In genomic region chr19:44317391-44317790, GRCm38 (mm10) we compare ENCODE assay signal across 35 mouse cellular contexts. TPM values are rescaled to one million over a fixed set of nuclear protein-coding genes. Genes with fewer than 3 reads are reported as not detected.
DNase-seq lines count a peak whose midpoint lies in the region; ATAC-seq and TF ChIP-seq lines count a peak whose summit lies in the region.
"Had no signal": no experiment of that assay in that cellular context is flagged by ENCODE, and none has a peak within 500 bp of the region (broad histone marks: within the 10 kb centered on the region; RNA-seq: fewer than 3 reads in every experiment).

No protein-coding gene starts in this region.

- no peak overlapping the region for H3K27ac ChIP-seq in liver, embryonic 11.5 days (ENCODE audit: low read depth, low read length)
- no peak overlapping the region for H3K27ac ChIP-seq in liver, postnatal 0 days (ENCODE audit: low read depth)
- H3K27ac ChIP-seq in ES-Bruce4 (ENCODE audit: insufficient read depth, low read length), result peak overlapping the region; percentile 30; the same call in 1 of the 2 replicates
- no peak overlapping the region for H3K27ac ChIP-seq in stomach, postnatal 0 days (replicated peaks)
- H3K27ac ChIP-seq in lung, postnatal 0 days (ENCODE audit: low read length), result no peak overlapping the region
- H3K27ac ChIP-seq: embryonic facial prominence, embryonic 12.5 days; gastrocnemius, adult 2 months; heart, adult 2 months; heart, embryonic 15.5 days; hindbrain, embryonic 13.5 days; kidney, embryonic 15.5 days; layer of hippocampus, adult 2 months; left cerebral cortex, adult 2 months; limb, embryonic 13.5 days; liver, embryonic 12.5 days; macrophage; neural tube, embryonic 15.5 days had no signal

- DNase-seq in liver, embryonic 11.5 days (ENCODE audit: low spot score), result peak; percentile 25
- DNase-seq in liver, postnatal 0 days, result no peak
- peak; percentile 71 for DNase-seq in R1 (ENCODE audit: low read depth, low spot score)
- peak; percentile 9 for DNase-seq in stomach, postnatal 0 days (ENCODE audit: low spot score)
- no peak for DNase-seq in lung, postnatal 0 days (ENCODE audit: low spot score)
- DNase-seq in left cerebral cortex, postnatal 4 days, result no peak
- DNase-seq: adrenal gland, adult 8-10 months; cerebellum, adult 2 months; cerebellum, postnatal 25 days; gastrocnemius, adult 2 months; gastrocnemius, postnatal 36 days; heart, adult 2 months; heart, postnatal 36 days; kidney, adult 18-20 months; kidney, postnatal 36 days; lung, adult 18-20 months; lung, postnatal 10 days; midbrain, embryonic 14.5 days; right cerebral cortex, postnatal 25 days; thymus, postnatal 4 days had no signal

- no peak overlapping the region for H3K4me2 ChIP-seq in liver, embryonic 11.5 days
- no peak overlapping the region for H3K4me2 ChIP-seq in liver, postnatal 0 days (ENCODE audit: low read depth, low read length)
- no peak overlapping the region for H3K4me2 ChIP-seq in stomach, postnatal 0 days (replicated peaks; ENCODE audit: low read depth)
- H3K4me2 ChIP-seq in lung, postnatal 0 days (replicated peaks; ENCODE audit: low read depth, low read length), result no peak overlapping the region
- H3K4me2 ChIP-seq: embryonic facial prominence, embryonic 12.5 days; heart, embryonic 15.5 days; hindbrain, embryonic 13.5 days; kidney, embryonic 15.5 days; limb, embryonic 13.5 days; liver, embryonic 12.5 days; neural tube, embryonic 15.5 days had no signal

- no peaks in the 10 kb centered on the region for H3K9me3 ChIP-seq in liver, embryonic 11.5 days (ENCODE audit: control insufficient read depth, low read length)
- H3K9me3 ChIP-seq in liver, postnatal 0 days (ENCODE audit: low read length), result no peaks in the 10 kb centered on the region; the same call in 1 of the 2 replicates
- no peaks in the 10 kb centered on the region for H3K9me3 ChIP-seq in ES-Bruce4 (replicated peaks; ENCODE audit: control insufficient read depth, insufficient read depth, low read length, poor library complexity, severe bottlenecking)
- H3K9me3 ChIP-seq in stomach, postnatal 0 days (ENCODE audit: control insufficient read depth, low read length), result no peaks in the 10 kb centered on the region
- H3K9me3 ChIP-seq in lung, postnatal 0 days (ENCODE audit: low read length), result no peaks in the 10 kb centered on the region
- H3K9me3 ChIP-seq: embryonic facial prominence, embryonic 12.5 days; heart, embryonic 15.5 days; hindbrain, embryonic 13.5 days; neural tube, embryonic 15.5 days had no signal

- WGBS in liver, embryonic 11.5 days, result 66% methylated on average over 5 of the region's 5 CpGs
- 71% methylated on average over 5 of the region's 5 CpGs for WGBS in liver, postnatal 0 days (ENCODE audit: insufficient replicate concordance)
- 68% methylated on average over 5 of the region's 5 CpGs for WGBS in stomach, postnatal 0 days
- 84% methylated on average over 5 of the region's 5 CpGs for WGBS in lung, postnatal 0 days

- no peak overlapping the region for H3K9ac ChIP-seq in liver, embryonic 11.5 days (ENCODE audit: low read depth, low read length)
- H3K9ac ChIP-seq in liver, postnatal 0 days (replicated peaks), result no peak overlapping the region
- no peak overlapping the region for H3K9ac ChIP-seq in ES-Bruce4 (ENCODE audit: low read depth, poor library complexity, severe bottlenecking)
- H3K9ac ChIP-seq in stomach, postnatal 0 days (ENCODE audit: low read length), result no peak overlapping the region
- no peak overlapping the region for H3K9ac ChIP-seq in lung, postnatal 0 days (replicated peaks; ENCODE audit: low read depth)
- H3K9ac ChIP-seq: embryonic facial prominence, embryonic 12.5 days; heart, embryonic 15.5 days; hindbrain, embryonic 13.5 days; kidney, embryonic 15.5 days; limb, embryonic 13.5 days; liver, embryonic 12.5 days; neural tube, embryonic 15.5 days had no signal

- no peak overlapping the region for H3K4me3 ChIP-seq in liver, embryonic 11.5 days (ENCODE audit: low read depth, low read length)
- H3K4me3 ChIP-seq in liver, postnatal 0 days (ENCODE audit: low read depth, low read length), result no peak overlapping the region
- H3K4me3 ChIP-seq in ES-Bruce4 (ENCODE audit: low read depth, low read length), result no peak overlapping the region
- H3K4me3 ChIP-seq in stomach, postnatal 0 days (ENCODE audit: low read depth, low read length), result no peak overlapping the region
- H3K4me3 ChIP-seq in lung, postnatal 0 days (ENCODE audit: low read depth, low read length), result no peak overlapping the region
- H3K4me3 ChIP-seq: embryonic facial prominence, embryonic 12.5 days; gastrocnemius, adult 2 months; heart, adult 2 months; heart, embryonic 15.5 days; hindbrain, embryonic 13.5 days; kidney, embryonic 15.5 days; layer of hippocampus, adult 2 months; left cerebral cortex, adult 2 months; limb, embryonic 13.5 days; liver, embryonic 12.5 days; neural tube, embryonic 15.5 days had no signal

- peaks cover 4% of the 10 kb centered on the region for H3K4me1 ChIP-seq in liver, embryonic 11.5 days (replicated peaks; ENCODE audit: control insufficient read depth, insufficient read depth, low read length)
- H3K4me1 ChIP-seq in liver, postnatal 0 days (ENCODE audit: insufficient read depth), result peaks cover 9% of the 10 kb centered on the region
- peaks cover 4% of the 10 kb centered on the region for H3K4me1 ChIP-seq in ES-Bruce4 (ENCODE audit: control insufficient read depth, insufficient read depth, low read length)
- H3K4me1 ChIP-seq in stomach, postnatal 0 days (replicated peaks; ENCODE audit: control insufficient read depth, insufficient read depth), result no peaks in the 10 kb centered on the region
- H3K4me1 ChIP-seq in lung, postnatal 0 days (ENCODE audit: insufficient read depth, low read depth, low read length), result peaks cover 10% of the 10 kb centered on the region; the same call in 1 of the 2 replicates

- no peak for ATAC-seq in liver, embryonic 11.5 days (replicated peaks; ENCODE audit: low FRiP score)
- no peak for ATAC-seq in liver, postnatal 0 days
- ATAC-seq in stomach, postnatal 0 days (ENCODE audit: low FRiP score, low TSS enrichment), result no peak
- ATAC-seq in lung, postnatal 0 days, result no peak
- ATAC-seq: activated CD4-positive, CD25-positive, alpha-beta regulatory T cell, adult 4 months; forebrain, embryonic 16.5 days; inflammation-experienced regulatory T-cells, adult 6 months; liver, embryonic 12.5 days had no signal

- no peak for TF ChIP-seq CTCF in liver, postnatal 0 days (IDR thresholded peaks at IDR 0.05; ENCODE audit: low read depth)
- no peak for TF ChIP-seq CTCF in ES-Bruce4 (IDR thresholded peaks at IDR 0.05; ENCODE audit: low read depth, low read length)
- TF ChIP-seq CTCF in stomach, postnatal 0 days (IDR thresholded peaks at IDR 0.05; ENCODE audit: low read depth), result no peak
- TF ChIP-seq CTCF in lung, postnatal 0 days (IDR thresholded peaks at IDR 0.05), result no peak

- no peaks in the 10 kb centered on the region; the same call in 1 of the 2 replicates for H3K27me3 ChIP-seq in liver, embryonic 11.5 days (replicated peaks; ENCODE audit: control insufficient read depth, insufficient read depth, low read length)
- no peaks in the 10 kb centered on the region for H3K27me3 ChIP-seq in liver, postnatal 0 days (ENCODE audit: insufficient read depth, low read length)
- H3K27me3 ChIP-seq in ES-Bruce4 (ENCODE audit: control insufficient read depth, insufficient read depth, low read length, poor library complexity, severe bottlenecking), result no peaks in the 10 kb centered on the region
- no peaks in the 10 kb centered on the region for H3K27me3 ChIP-seq in stomach, postnatal 0 days (ENCODE audit: control insufficient read depth, insufficient read depth, low read length)
- H3K27me3 ChIP-seq in lung, postnatal 0 days (replicated peaks; ENCODE audit: insufficient read depth, low read length), result no peaks in the 10 kb centered on the region
- H3K27me3 ChIP-seq: embryonic facial prominence, embryonic 12.5 days; heart, embryonic 15.5 days; hindbrain, embryonic 13.5 days; kidney, embryonic 15.5 days; limb, embryonic 13.5 days; neural tube, embryonic 15.5 days had no signal

- intact Hi-C loops in left cerebral cortex, postnatal 4 days (cut with DNase I), result loop anchor here (10.0 kb wide), 1 partner anchor 87 kb away; the partner anchor contains the start of gene Scd1

- no peak for TF ChIP-seq POLR2A in ES-Bruce4 (IDR thresholded peaks at IDR 0.05; ENCODE audit: insufficient read depth, low read length)

- no peaks in the 10 kb centered on the region for H3K36me3 ChIP-seq in liver, embryonic 11.5 days (ENCODE audit: control insufficient read depth, insufficient read depth, low read length)
- H3K36me3 ChIP-seq in liver, postnatal 0 days (replicated peaks; ENCODE audit: insufficient read depth, low read length), result no peaks in the 10 kb centered on the region
- no peaks in the 10 kb centered on the region for H3K36me3 ChIP-seq in ES-Bruce4 (ENCODE audit: control insufficient read depth, insufficient read depth, low read length, poor library complexity, severe bottlenecking)
- no peaks in the 10 kb centered on the region for H3K36me3 ChIP-seq in stomach, postnatal 0 days (ENCODE audit: control insufficient read depth, insufficient read depth, low read length)
- H3K36me3 ChIP-seq in lung, postnatal 0 days (ENCODE audit: insufficient read depth, low read length), result no peaks in the 10 kb centered on the region
- H3K36me3 ChIP-seq: embryonic facial prominence, embryonic 12.5 days; heart, embryonic 15.5 days; hindbrain, embryonic 13.5 days; kidney, embryonic 15.5 days; limb, embryonic 13.5 days; liver, embryonic 12.5 days; neural tube, embryonic 15.5 days had no signal

- no peak for TF ChIP-seq EP300 in liver, postnatal 0 days (IDR thresholded peaks at IDR 0.05; ENCODE audit: low read depth)
- no peak for TF ChIP-seq EP300 in ES-Bruce4 (IDR thresholded peaks at IDR 0.05; ENCODE audit: insufficient read depth, low read depth, low read length)
- TF ChIP-seq EP300 in stomach, postnatal 0 days (optimal IDR thresholded peaks at IDR 0.05), result no peak
- no peak for TF ChIP-seq EP300 in lung, postnatal 0 days (IDR thresholded peaks at IDR 0.05)

RNA-seq across cellular contexts. Expression of gene Scd4, which starts 15.5 kb away (rescaled TPM):
- 0.06 and 0.16 TPM in 2 replicates for polyA plus RNA-seq in liver, embryonic 11.5 days (2014; fragmentation: Nextera tagmentation; extraction: Ambion mirVana)
- not detected in 2 replicates for polyA plus RNA-seq in liver, postnatal 0 days (2015; fragmentation: Nextera tagmentation; extraction: Ambion mirVana)
- 0.19 TPM in 1 of 2 replicates, not detected in the other for polyA plus RNA-seq in ES-Bruce4 (2011; ENCODE audit: insufficient read depth, insufficient read length, low read depth, missing spikeins)
- polyA plus RNA-seq in stomach, postnatal 0 days (2015; fragmentation: Nextera tagmentation; extraction: Ambion mirVana), result 0.08 TPM in 1 of 2 replicates, not detected in the other
- polyA plus RNA-seq in lung, postnatal 0 days (2015; fragmentation: Nextera tagmentation; extraction: Ambion mirVana), result 0.53 and 0.60 TPM in 2 replicates
- 1 to 10 TPM; 1.7 to 2.3 TPM for total RNA-seq in left cerebral cortex, postnatal 4 days (2021)
- total RNA-seq: monocyte, adult 5-6 weeks had no signal

RNA-seq across cellular contexts. Expression of gene Scd2, which starts 23.9 kb away (rescaled TPM):
- polyA plus RNA-seq in liver, embryonic 11.5 days (2014; fragmentation: Nextera tagmentation; extraction: Ambion mirVana), result 212 and 231 TPM in 2 replicates
- 5.9 and 6.2 TPM in 2 replicates for polyA plus RNA-seq in liver, postnatal 0 days (2015; fragmentation: Nextera tagmentation; extraction: Ambion mirVana)
- 329 and 359 TPM in 2 replicates for polyA plus RNA-seq in ES-Bruce4 (2011; ENCODE audit: insufficient read depth, insufficient read length, low read depth, missing spikeins)
- 29.5 and 34.0 TPM in 2 replicates for polyA plus RNA-seq in stomach, postnatal 0 days (2015; fragmentation: Nextera tagmentation; extraction: Ambion mirVana)
- polyA plus RNA-seq in lung, postnatal 0 days (2015; fragmentation: Nextera tagmentation; extraction: Ambion mirVana), result 99.3 and 118 TPM in 2 replicates
- 100 to 1,000 TPM; 554 to 565 TPM for total RNA-seq in left cerebral cortex, postnatal 4 days (2021)

Comparison
In these comparisons a context has a peak if more than half of its experiments do, and no peak if none do; other contexts are left out.
1. DNase-seq: peak in liver, embryonic 11.5 days (single experiment), R1 (single experiment) and stomach, postnatal 0 days (single experiment); none in liver, postnatal 0 days (single experiment), lung, postnatal 0 days (single experiment) and left cerebral cortex, postnatal 4 days (single experiment).